In genomic region chr11:5412644-5413190, GRCm38 (mm10) we compare ENCODE assay signal across 24 mouse cellular contexts. TPM values are rescaled to one million over a fixed set of nuclear protein-coding genes. Genes with fewer than 3 reads are reported as not detected.
DNase-seq lines count a peak whose midpoint lies in the region; ATAC-seq and TF ChIP-seq lines count a peak whose summit lies in the region.
"Had no signal": no experiment of that assay in that cellular context is flagged by ENCODE, and none has a peak within 500 bp of the region (broad histone marks: within the 10 kb centered on the region; RNA-seq: fewer than 3 reads in every experiment).

No protein-coding gene starts in this region.

- H3K9ac ChIP-seq in kidney, embryonic 14.5 days (ENCODE audit: low read depth, low read length) = no peak overlapping the region
- no peak overlapping the region for H3K9ac ChIP-seq in liver, adult 2 months (ENCODE audit: low read depth, low read length)
- no peak overlapping the region for H3K9ac ChIP-seq in liver, embryonic 11.5 days (ENCODE audit: low read depth, low read length)
- no peak overlapping the region for H3K9ac ChIP-seq in lung, postnatal 0 days (replicated peaks; ENCODE audit: low read depth)
- H3K9ac ChIP-seq in stomach, embryonic 15.5 days = no peak overlapping the region
- H3K9ac ChIP-seq: embryonic facial prominence, embryonic 13.5 days; heart, embryonic 13.5 days; hindbrain, embryonic 15.5 days; midbrain, embryonic 15.5 days; neural tube, embryonic 15.5 days had no signal

- H3K4me2 ChIP-seq in kidney, embryonic 14.5 days (replicated peaks; ENCODE audit: low read depth, low read length) = no peak overlapping the region
- no peak overlapping the region for H3K4me2 ChIP-seq in liver, embryonic 11.5 days
- H3K4me2 ChIP-seq in lung, postnatal 0 days (replicated peaks; ENCODE audit: low read depth, low read length) = no peak overlapping the region
- no peak overlapping the region for H3K4me2 ChIP-seq in stomach, embryonic 15.5 days
- H3K4me2 ChIP-seq: embryonic facial prominence, embryonic 13.5 days; heart, embryonic 13.5 days; hindbrain, embryonic 15.5 days; midbrain, embryonic 15.5 days; neural tube, embryonic 15.5 days had no signal

- TF ChIP-seq POLR2A in liver, adult 2 months (IDR thresholded peaks at IDR 0.05; ENCODE audit: extremely low read depth, insufficient read depth, low read length) = no peak

- TF ChIP-seq EP300 in lung, postnatal 0 days (IDR thresholded peaks at IDR 0.05) = no peak

- 49% methylated on average over 2 of the region's 2 CpGs for WGBS in kidney, embryonic 14.5 days
- 38% methylated on average over 2 of the region's 2 CpGs for WGBS in liver, adult 2 months
- 61% methylated on average over 2 of the region's 2 CpGs for WGBS in liver, embryonic 11.5 days
- 33% methylated on average over 2 of the region's 2 CpGs for WGBS in lung, postnatal 0 days
- 50% methylated on average over 2 of the region's 2 CpGs for WGBS in stomach, embryonic 15.5 days

- no peak overlapping the region for H3K4me3 ChIP-seq in kidney, embryonic 14.5 days (ENCODE audit: low read length)
- no peak overlapping the region for H3K4me3 ChIP-seq in liver, adult 2 months (ENCODE audit: insufficient read depth, low read depth, low read length)
- no peak overlapping the region for H3K4me3 ChIP-seq in liver, embryonic 11.5 days (ENCODE audit: low read depth, low read length)
- no peak overlapping the region for H3K4me3 ChIP-seq in lung, postnatal 0 days (ENCODE audit: low read depth, low read length)
- H3K4me3 ChIP-seq in stomach, embryonic 15.5 days (replicated peaks) = no peak overlapping the region
- H3K4me3 ChIP-seq: embryonic facial prominence, embryonic 13.5 days; heart, embryonic 13.5 days; hindbrain, embryonic 10.5 days; hindbrain, embryonic 15.5 days; layer of hippocampus, adult 2 months; midbrain, embryonic 15.5 days; neural tube, embryonic 15.5 days had no signal

- H3K27ac ChIP-seq in kidney, embryonic 14.5 days (ENCODE audit: low read depth, low read length) = no peak overlapping the region
- 0 out of 2 replicates have a peak overlapping the region, but pooled peaks have one; percentile 24 for H3K27ac ChIP-seq in liver, adult 2 months (replicated peaks; ENCODE audit: insufficient read depth, low read depth, low read length)
- H3K27ac ChIP-seq in liver, embryonic 11.5 days (ENCODE audit: low read depth, low read length) = no peak overlapping the region
- H3K27ac ChIP-seq in lung, postnatal 0 days (ENCODE audit: low read length) = no peak overlapping the region
- peak overlapping the region; percentile 8; the same call in 1 of the 2 replicates for H3K27ac ChIP-seq in stomach, embryonic 15.5 days
- H3K27ac ChIP-seq: hindbrain, embryonic 15.5 days; midbrain, embryonic 15.5 days; neural tube, embryonic 15.5 days had no signal

- H3K4me1 ChIP-seq in kidney, embryonic 14.5 days (ENCODE audit: control insufficient read depth, insufficient read depth, low read length) = peaks cover 64% of the 10 kb centered on the region
- H3K4me1 ChIP-seq in liver, adult 2 months (ENCODE audit: control insufficient read depth, insufficient read depth, low read length) = peaks cover 27% of the 10 kb centered on the region
- H3K4me1 ChIP-seq in liver, embryonic 11.5 days (replicated peaks; ENCODE audit: control insufficient read depth, insufficient read depth, low read length) = peaks cover 34% of the 10 kb centered on the region
- peaks cover 28% of the 10 kb centered on the region for H3K4me1 ChIP-seq in lung, postnatal 0 days (ENCODE audit: insufficient read depth, low read depth, low read length)
- peaks cover 38% of the 10 kb centered on the region for H3K4me1 ChIP-seq in stomach, embryonic 15.5 days

- DNase-seq in kidney, adult 11 months = peak; percentile 48
- DNase-seq in liver, adult 2 months (ENCODE audit: extremely low read depth, low read depth, low spot score) = peak; percentile 54
- DNase-seq in liver, embryonic 11.5 days (ENCODE audit: low spot score) = no peak
- DNase-seq in lung, postnatal 0 days (ENCODE audit: low spot score) = peak; percentile 19
- no peak for DNase-seq in lung, adult 18-20 months
- DNase-seq: cerebellum, adult 18-20 months; cerebellum, postnatal 10 days; heart, postnatal 10 days; left cerebral cortex, postnatal 4 days; retina, postnatal 1 day; right cerebral cortex, postnatal 14 days; thymus, adult 18-20 months; thymus, postnatal 25 days had no signal

- H3K27me3 ChIP-seq in kidney, embryonic 14.5 days (ENCODE audit: control insufficient read depth, insufficient read depth, low read length) = no peaks in the 10 kb centered on the region
- H3K27me3 ChIP-seq in liver, adult 2 months (ENCODE audit: control insufficient read depth, insufficient read depth, low read length) = no peaks in the 10 kb centered on the region
- no peaks in the 10 kb centered on the region for H3K27me3 ChIP-seq in liver, embryonic 11.5 days (replicated peaks; ENCODE audit: control insufficient read depth, insufficient read depth, low read length)
- H3K27me3 ChIP-seq in lung, postnatal 0 days (replicated peaks; ENCODE audit: insufficient read depth, low read length) = no peaks in the 10 kb centered on the region
- no peaks in the 10 kb centered on the region for H3K27me3 ChIP-seq in stomach, embryonic 15.5 days (replicated peaks)
- H3K27me3 ChIP-seq: embryonic facial prominence, embryonic 13.5 days; heart, embryonic 13.5 days; hindbrain, embryonic 15.5 days; midbrain, embryonic 15.5 days; neural tube, embryonic 15.5 days had no signal

- H3K79me2 ChIP-seq in liver, adult 2 months (ENCODE audit: control insufficient read depth, insufficient read depth, low read length) = peaks cover 15% of the 10 kb centered on the region; the same call in 1 of the 2 replicates

- ATAC-seq in kidney, embryonic 14.5 days (ENCODE audit: low FRiP score, low TSS enrichment) = no peak
- ATAC-seq in liver, embryonic 11.5 days (replicated peaks; ENCODE audit: low FRiP score) = no peak
- no peak for ATAC-seq in lung, postnatal 0 days
- no peak for ATAC-seq in stomach, embryonic 15.5 days (ENCODE audit: insufficient read depth, low FRiP score, low read depth)
- ATAC-seq in frontal cortex, adult (ENCODE audit: low TSS enrichment) = no peak
- ATAC-seq: forebrain, embryonic 16.5 days; midbrain, embryonic 15.5 days had no signal

- no peaks in the 10 kb centered on the region for H3K9me3 ChIP-seq in kidney, embryonic 14.5 days (ENCODE audit: control insufficient read depth, low read length)
- no peaks in the 10 kb centered on the region for H3K9me3 ChIP-seq in liver, embryonic 11.5 days (ENCODE audit: control insufficient read depth, low read length)
- no peaks in the 10 kb centered on the region for H3K9me3 ChIP-seq in lung, postnatal 0 days (ENCODE audit: low read length)
- no peaks in the 10 kb centered on the region for H3K9me3 ChIP-seq in stomach, embryonic 15.5 days
- H3K9me3 ChIP-seq: embryonic facial prominence, embryonic 13.5 days; heart, embryonic 13.5 days; hindbrain, embryonic 10.5 days; hindbrain, embryonic 15.5 days; midbrain, embryonic 15.5 days; neural tube, embryonic 15.5 days had no signal

- H3K36me3 ChIP-seq in kidney, embryonic 14.5 days (ENCODE audit: control insufficient read depth, insufficient read depth, low read length) = no peaks in the 10 kb centered on the region
- H3K36me3 ChIP-seq in liver, adult 2 months (ENCODE audit: control insufficient read depth, insufficient read depth, low read length) = no peaks in the 10 kb centered on the region
- H3K36me3 ChIP-seq in liver, embryonic 11.5 days (ENCODE audit: control insufficient read depth, insufficient read depth, low read length) = no peaks in the 10 kb centered on the region
- no peaks in the 10 kb centered on the region for H3K36me3 ChIP-seq in lung, postnatal 0 days (ENCODE audit: insufficient read depth, low read length)
- H3K36me3 ChIP-seq in stomach, embryonic 15.5 days = no peaks in the 10 kb centered on the region
- H3K36me3 ChIP-seq: embryonic facial prominence, embryonic 13.5 days; hindbrain, embryonic 15.5 days; midbrain, embryonic 15.5 days; neural tube, embryonic 15.5 days had no signal

- TF ChIP-seq CTCF in liver, adult 2 months (IDR thresholded peaks at IDR 0.05; ENCODE audit: low read depth, low read length) = no peak
- no peak for TF ChIP-seq CTCF in lung, postnatal 0 days (IDR thresholded peaks at IDR 0.05)

RNA-seq across cellular contexts. Expression of gene Znrf3, which starts 31.9 kb away (rescaled TPM):
- polyA plus RNA-seq in kidney, embryonic 14.5 days (2014; fragmentation: Nextera tagmentation; extraction: Ambion mirVana) = 20.6 and 21.1 TPM in 2 replicates
- total RNA-seq in liver, adult 2 months (2014; rRNA removed) = 4.6 and 6.3 TPM in 2 replicates
- 4.2 and 4.5 TPM in 2 replicates for polyA plus RNA-seq in liver, adult 2 months (2012; rRNA removed)
- 9.0 and 9.1 TPM in 2 replicates for polyA plus RNA-seq in liver, embryonic 11.5 days (2014; fragmentation: Nextera tagmentation; extraction: Ambion mirVana)
- 15.4 and 16.3 TPM in 2 replicates for polyA plus RNA-seq in lung, postnatal 0 days (2015; fragmentation: Nextera tagmentation; extraction: Ambion mirVana)
- 12.9 and 13.4 TPM in 2 replicates for polyA plus RNA-seq in stomach, embryonic 15.5 days (2015; fragmentation: Nextera tagmentation; extraction: Ambion mirVana)

Comparison
In these comparisons a context has a peak if more than half of its experiments do, and no peak if none do; other contexts are left out.
1. DNase-seq: peak in kidney, adult 11 months (single experiment), liver, adult 2 months (single experiment) and lung, postnatal 0 days (single experiment); none in liver, embryonic 11.5 days (single experiment) and lung, adult 18-20 months (0 of 2).
2. H3K27ac ChIP-seq: peak in liver, adult 2 months (single experiment) and stomach, embryonic 15.5 days (single experiment); none in kidney, embryonic 14.5 days (single experiment), liver, embryonic 11.5 days (single experiment) and lung, postnatal 0 days (single experiment).